Mouse (Mus musculus) neural tube, embryonic 14.5 days (tissue): ENCODE results near the gene Usp33. TPM values are rescaled to one million over a fixed set of nuclear protein-coding genes. Genes with fewer than 3 reads are reported as not detected.

Source experiments
- ATAC-seq: fragments of 200-750 bp; cut with Nextera tagmentation; 2 replicates; pipeline ENCODE4 v1.8.0; 2017; ENCODE audit warnings: low read depth, mild to moderate bottlenecking, moderate TSS enrichment, moderate library complexity
- H3K27ac ChIP-seq: fragments of 300-500 bp; sonication (generic); 2 replicates; pipeline ENCODE4 v1.5.1; 2014; ENCODE audit warnings: low read depth, mild to moderate bottlenecking, control low read depth, low read length, moderate library complexity, mixed read lengths
- H3K27me3 ChIP-seq: fragments of 300-500 bp; sonication (generic); 2 replicates; pipeline ENCODE4 v1.6.1; 2014; ENCODE audit warnings: low read length; ENCODE audit not compliant: control insufficient read depth, insufficient read depth
- H3K36me3 ChIP-seq: fragments of 300-500 bp; sonication (generic); 2 replicates; pipeline ENCODE4 v1.6.1; 2014; ENCODE audit warnings: low read length, mixed read lengths; ENCODE audit not compliant: control insufficient read depth, insufficient read depth
- H3K4me1 ChIP-seq: fragments of 300-500 bp; sonication (generic); 2 replicates; pipeline ENCODE4 v1.6.1; 2014; ENCODE audit warnings: low read length; ENCODE audit not compliant: control insufficient read depth, insufficient read depth
- H3K4me2 ChIP-seq: fragments of 300-500 bp; sonication (generic); 2 replicates; pipeline ENCODE4 v1.6.1; 2014; ENCODE audit warnings: mild to moderate bottlenecking, low read depth, low read length, control low read depth
- H3K4me3 ChIP-seq: fragments of 300-500 bp; sonication (generic); 2 replicates; pipeline ENCODE4 v1.5.1; 2014; ENCODE audit warnings: low read depth, low read length, control low read depth, mixed read lengths
- H3K9ac ChIP-seq: fragments of 300-500 bp; sonication (generic); replicated peaks from 2 replicates; pipeline ENCODE4 v1.6.1; 2014; ENCODE audit warnings: low read depth, mild to moderate bottlenecking, control low read depth, low read length, mixed read lengths
- H3K9me3 ChIP-seq: fragments of 300-500 bp; sonication (generic); 2 replicates; pipeline ENCODE4 v1.6.1; 2016; ENCODE audit warnings: low read length; ENCODE audit not compliant: control insufficient read depth
- WGBS: fragments of 180-500 bp; shearing (Covaris S2); extraction: QIAGEN DNeasy Blood & Tissue Kit; methylation state at CpG from one replicate; pipeline ENCODE4 v1.1.7; 2014; 5-methylcytosine and 5-hydroxymethylcytosine counted together
- polyA plus RNA-seq: library from polyadenylated mRNA; unstranded; fragments of >200 nt; fragmentation: Nextera tagmentation; extraction: Ambion mirVana; gene quantifications from 2 replicates; pipeline ENCODE4 v1.2.1, GENCODE M21; 2014

Usp33 gene
- polyA plus RNA-seq, 1 experiment from 2014 or later: 126 TPM

DNA sequence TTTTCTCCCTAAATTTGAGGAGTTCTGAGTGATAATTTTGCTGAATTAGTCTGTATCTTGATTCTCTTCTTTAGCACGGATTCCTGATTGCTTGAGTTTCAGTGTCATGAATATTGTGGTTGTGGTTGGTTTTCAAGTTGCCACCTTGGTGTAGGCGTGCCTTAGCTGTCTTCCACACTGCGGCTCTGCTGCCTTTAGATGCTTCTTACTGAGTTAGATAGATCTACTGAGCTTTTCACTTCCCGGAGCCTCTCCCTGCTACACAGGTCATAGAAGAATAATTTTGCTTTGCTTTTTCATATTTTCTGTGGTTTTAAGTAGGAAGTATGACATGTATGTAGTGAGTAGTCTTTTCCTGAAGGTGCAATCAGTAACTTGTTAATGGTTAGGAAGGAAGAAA, 96.5 kb downstream of the Usp33 start:
- Histone ChIP-seq H3K27ac (no peak overlapping the region), H3K27me3 (no peaks in the 10 kb centered on the region), H3K4me3 (no peak overlapping the region), H3K4me1 (no peaks in the 10 kb centered on the region), H3K36me3 (no peaks in the 10 kb centered on the region), H3K9me3 (no peaks in the 10 kb centered on the region), H3K9ac (no peak overlapping the region), H3K4me2 (no peak overlapping the region)
- WGBS: 95% methylated on average over 4 of the region's 4 CpGs
- no peak for ATAC-seq

Other genes starting within 250 kb of the Usp33 start
- gene Gipc2, start 180.2 kb upstream of the Usp33 start, polyA plus RNA-seq: 7.7 and 15.2 TPM in 2 replicates
- 48.6 and 50.4 TPM in 2 replicates for gene Dnajb4, start 136.2 kb upstream of the Usp33 start, polyA plus RNA-seq
- 223 and 230 TPM in 2 replicates for gene Fubp1, start 136.1 kb upstream of the Usp33 start, polyA plus RNA-seq
- gene Nexn, start 80.1 kb upstream of the Usp33 start, polyA plus RNA-seq: 2.9 TPM in 2 replicates
- 22.5 and 24.1 TPM in 2 replicates for gene Miga1, start 6.1 kb upstream of the Usp33 start, polyA plus RNA-seq
- 36.3 and 40.6 TPM in 2 replicates for gene Zzz3, start 49.0 kb downstream of the Usp33 start, polyA plus RNA-seq